Mouse (Mus musculus) heart, postnatal 0 days (tissue): ENCODE measurements around the gene Dpy19l3.

Source experiments
- CTCF ChIP-seq: IDR thresholded peaks from 2 replicates; pipeline ENCODE4 v1.5.1; 2016; ENCODE audit warnings: antibody characterized with exemption, control low read depth, low read depth
- EP300 ChIP-seq: IDR thresholded peaks from 2 replicates; pipeline ENCODE4 v1.6.1; 2016; ENCODE audit warnings: antibody characterized with exemption, low read depth

- no peak for TF ChIP-seq CTCF
- no peak for TF ChIP-seq EP300
Observed at GRCm38 (mm10) chr7:35698073-35698472, 56.2 kb downstream of the Dpy19l3 start.
